Mouse (Mus musculus) heart, postnatal 0 days (tissue): Measurements from ENCODE around the gene Rpn1.

Experiments used
- CTCF ChIP-seq: IDR thresholded peaks from 2 replicates; pipeline ENCODE4 v1.5.1; 2016; ENCODE audit warnings: antibody characterized with exemption, control low read depth, low read depth
- EP300 ChIP-seq: IDR thresholded peaks from 2 replicates; pipeline ENCODE4 v1.6.1; 2016; ENCODE audit warnings: antibody characterized with exemption, low read depth

DNA sequence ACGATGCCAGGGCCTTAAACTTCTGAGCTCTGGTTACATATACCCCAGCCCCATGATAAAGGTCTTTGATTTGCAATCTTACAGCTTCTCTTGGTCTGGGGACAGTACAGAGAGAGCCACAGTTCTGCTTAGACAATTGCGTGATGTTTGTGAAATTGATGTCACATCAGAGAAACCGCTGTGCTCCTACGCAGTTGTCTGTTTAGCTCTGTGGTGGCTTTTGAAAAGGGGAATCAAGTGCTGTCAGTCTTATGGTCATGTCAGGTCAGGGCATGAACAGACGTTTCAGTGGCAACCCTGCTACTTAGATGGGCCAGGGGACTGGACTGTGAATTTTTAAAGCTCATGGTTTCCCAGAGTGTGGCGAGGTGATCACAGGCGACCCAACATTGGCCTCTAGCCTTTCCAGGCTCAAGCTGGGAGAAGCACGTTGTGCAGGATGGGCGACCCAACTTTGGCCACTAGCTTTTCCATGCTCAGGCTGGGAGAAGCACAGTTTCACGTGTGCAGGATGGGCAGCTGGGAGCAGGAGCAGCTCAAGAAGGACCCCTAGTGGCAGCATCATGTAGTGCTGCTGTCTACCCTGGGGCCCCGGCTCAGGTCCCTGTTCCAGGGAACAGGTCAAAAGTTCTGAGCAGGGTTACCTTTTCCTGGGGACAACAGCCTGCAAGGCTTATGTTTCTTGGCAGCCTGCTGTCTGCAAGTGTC is 39.0 kb downstream of the Rpn1 start:
- TF ChIP-seq CTCF (peak; percentile 39), EP300 (no peak)
